Mouse (Mus musculus): ENCODE measurements at regions not wholly inside any gene's neighbourhood (a gene's known extent, or its start where the extent isn't known, plus 50 kb on each side); places are given as distances from the start of the nearest gene placed in this dataset.

- no peaks in the 10 kb centered on the region for H3K4me1 ChIP-seq (replicated peaks; ENCODE audit: control insufficient read depth, insufficient read depth, low read length)
- H3K27ac ChIP-seq (ENCODE audit: low read depth, low read length), result no peak overlapping the region
- no peak overlapping the region for H3K4me2 ChIP-seq
- ATAC-seq (replicated peaks; ENCODE audit: low FRiP score) (no peak), DNase-seq (ENCODE audit: low spot score) (no peak)
- 79% methylated on average over 1 of the region's 2 CpGs for WGBS
- H3K9ac ChIP-seq (ENCODE audit: low read depth, low read length), result no peak overlapping the region
- no peaks in the 10 kb centered on the region for H3K27me3 ChIP-seq (replicated peaks; ENCODE audit: control insufficient read depth, insufficient read depth, low read length)
- H3K4me3 ChIP-seq (ENCODE audit: low read depth, low read length), result no peak overlapping the region
- H3K9me3 ChIP-seq (ENCODE audit: control insufficient read depth, low read length), result no peaks in the 10 kb centered on the region
- H3K36me3 ChIP-seq (ENCODE audit: control insufficient read depth, insufficient read depth, low read length), result no peaks in the 10 kb centered on the region
Measured at GRCm38 (mm10) chr3:131788321-131788720, 223.8 kb downstream of the Papss1 start.

GRCm38 (mm10) chr3:131789177-131789576 lies 224.6 kb downstream of the Papss1 start:
- H3K36me3 ChIP-seq (ENCODE audit: control insufficient read depth, insufficient read depth, low read length), result no peaks in the 10 kb centered on the region
- H3K4me2 ChIP-seq, result no peak overlapping the region
- H3K9me3 ChIP-seq (ENCODE audit: control insufficient read depth, low read length), result no peaks in the 10 kb centered on the region
- H3K27ac ChIP-seq (ENCODE audit: low read depth, low read length), result no peak overlapping the region
- ATAC-seq (replicated peaks; ENCODE audit: low FRiP score) (no peak), DNase-seq (ENCODE audit: low spot score) (no peak)
- H3K27me3 ChIP-seq (replicated peaks; ENCODE audit: control insufficient read depth, insufficient read depth, low read length), result no peaks in the 10 kb centered on the region
- H3K9ac ChIP-seq (ENCODE audit: low read depth, low read length), result no peak overlapping the region
- H3K4me1 ChIP-seq (replicated peaks; ENCODE audit: control insufficient read depth, insufficient read depth, low read length), result no peaks in the 10 kb centered on the region
- H3K4me3 ChIP-seq (ENCODE audit: low read depth, low read length), result no peak overlapping the region

- H3K4me3 ChIP-seq (ENCODE audit: low read depth, low read length), result no peak overlapping the region
- H3K27me3 ChIP-seq (replicated peaks; ENCODE audit: control insufficient read depth, insufficient read depth, low read length), result no peaks in the 10 kb centered on the region
- DNase-seq (ENCODE audit: low spot score), result no peak
- H3K36me3 ChIP-seq (ENCODE audit: control insufficient read depth, insufficient read depth, low read length), result no peaks in the 10 kb centered on the region
- no peak for ATAC-seq (replicated peaks; ENCODE audit: low FRiP score)
- H3K27ac ChIP-seq (ENCODE audit: low read depth, low read length), result no peak overlapping the region
- no peaks in the 10 kb centered on the region for H3K4me1 ChIP-seq (replicated peaks; ENCODE audit: control insufficient read depth, insufficient read depth, low read length)
- no peak overlapping the region for H3K9ac ChIP-seq (ENCODE audit: low read depth, low read length)
- H3K9me3 ChIP-seq (ENCODE audit: control insufficient read depth, low read length), result no peaks in the 10 kb centered on the region
- WGBS, result 62% methylated on average over 1 of the region's 1 CpGs
- H3K4me2 ChIP-seq, result no peak overlapping the region
Measured at GRCm38 (mm10) chr3:131794056-131794455, 229.5 kb downstream of the Papss1 start.

GRCm38 (mm10) chr3:131795108-131796005 lies 230.8 kb downstream of the Papss1 start:
- H3K4me3 ChIP-seq (ENCODE audit: low read depth, low read length), result no peak overlapping the region
- H3K9me3 ChIP-seq (ENCODE audit: control insufficient read depth, low read length), result no peaks in the 10 kb centered on the region
- ATAC-seq (replicated peaks; ENCODE audit: low FRiP score) (no peak), DNase-seq (ENCODE audit: low spot score) (no peak)
- H3K27me3 ChIP-seq (replicated peaks; ENCODE audit: control insufficient read depth, insufficient read depth, low read length), result no peaks in the 10 kb centered on the region
- no peak overlapping the region for H3K27ac ChIP-seq (ENCODE audit: low read depth, low read length)
- H3K4me1 ChIP-seq (replicated peaks; ENCODE audit: control insufficient read depth, insufficient read depth, low read length), result no peaks in the 10 kb centered on the region
- no peak overlapping the region for H3K9ac ChIP-seq (ENCODE audit: low read depth, low read length)
- H3K36me3 ChIP-seq (ENCODE audit: control insufficient read depth, insufficient read depth, low read length), result no peaks in the 10 kb centered on the region
- WGBS, result 66% methylated on average over 10 of the region's 10 CpGs
- H3K4me2 ChIP-seq, result no peak overlapping the region

GRCm38 (mm10) chr3:131799774-131800173 lies 235.2 kb downstream of the Papss1 start:
- Histone ChIP-seq H3K27ac (ENCODE audit: low read depth, low read length) (no peak overlapping the region), H3K27me3 (replicated peaks; ENCODE audit: control insufficient read depth, insufficient read depth, low read length) (no peaks in the 10 kb centered on the region), H3K4me2 (no peak overlapping the region), H3K4me3 (ENCODE audit: low read depth, low read length) (no peak overlapping the region), H3K4me1 (replicated peaks; ENCODE audit: control insufficient read depth, insufficient read depth, low read length) (no peaks in the 10 kb centered on the region), H3K36me3 (ENCODE audit: control insufficient read depth, insufficient read depth, low read length) (no peaks in the 10 kb centered on the region), H3K9ac (ENCODE audit: low read depth, low read length) (no peak overlapping the region), H3K9me3 (ENCODE audit: control insufficient read depth, low read length) (no peaks in the 10 kb centered on the region)
- ATAC-seq (replicated peaks; ENCODE audit: low FRiP score) (no peak), DNase-seq (ENCODE audit: low spot score) (no peak)
- 72% methylated on average over 4 of the region's 4 CpGs for WGBS

GRCm38 (mm10) chr3:131801551-131801950 lies 237.0 kb downstream of the Papss1 start:
- no peak for DNase-seq (ENCODE audit: low spot score)
- Histone ChIP-seq H3K9ac (ENCODE audit: low read depth, low read length) (no peak overlapping the region), H3K4me1 (replicated peaks; ENCODE audit: control insufficient read depth, insufficient read depth, low read length) (no peaks in the 10 kb centered on the region), H3K36me3 (ENCODE audit: control insufficient read depth, insufficient read depth, low read length) (no peaks in the 10 kb centered on the region), H3K4me3 (ENCODE audit: low read depth, low read length) (no peak overlapping the region), H3K27me3 (replicated peaks; ENCODE audit: control insufficient read depth, insufficient read depth, low read length) (no peaks in the 10 kb centered on the region), H3K9me3 (ENCODE audit: control insufficient read depth, low read length) (no peaks in the 10 kb centered on the region), H3K4me2 (no peak overlapping the region), H3K27ac (ENCODE audit: low read depth, low read length) (no peak overlapping the region)
- no peak for ATAC-seq (replicated peaks; ENCODE audit: low FRiP score)
- 78% methylated on average over 3 of the region's 3 CpGs for WGBS

- WGBS, result 70% methylated on average over 7 of the region's 7 CpGs
- DNase-seq (ENCODE audit: low spot score) (no peak), ATAC-seq (replicated peaks; ENCODE audit: low FRiP score) (no peak)
- no peak overlapping the region for H3K4me3 ChIP-seq (ENCODE audit: low read depth, low read length)
- H3K9me3 ChIP-seq (ENCODE audit: control insufficient read depth, low read length), result no peaks in the 10 kb centered on the region
- no peak overlapping the region for H3K27ac ChIP-seq (ENCODE audit: low read depth, low read length)
- H3K4me1 ChIP-seq (replicated peaks; ENCODE audit: control insufficient read depth, insufficient read depth, low read length), result no peaks in the 10 kb centered on the region
- H3K36me3 ChIP-seq (ENCODE audit: control insufficient read depth, insufficient read depth, low read length), result no peaks in the 10 kb centered on the region
- no peak overlapping the region for H3K9ac ChIP-seq (ENCODE audit: low read depth, low read length)
- H3K27me3 ChIP-seq (replicated peaks; ENCODE audit: control insufficient read depth, insufficient read depth, low read length), result no peaks in the 10 kb centered on the region
- H3K4me2 ChIP-seq, result no peak overlapping the region
Measured at GRCm38 (mm10) chr3:131802841-131803240, 238.3 kb downstream of the Papss1 start.

- Histone ChIP-seq H3K36me3 (ENCODE audit: control insufficient read depth, insufficient read depth, low read length) (no peaks in the 10 kb centered on the region), H3K4me3 (ENCODE audit: low read depth, low read length) (no peak overlapping the region), H3K4me1 (replicated peaks; ENCODE audit: control insufficient read depth, insufficient read depth, low read length) (no peaks in the 10 kb centered on the region), H3K27ac (ENCODE audit: low read depth, low read length) (no peak overlapping the region), H3K4me2 (no peak overlapping the region), H3K9ac (ENCODE audit: low read depth, low read length) (no peak overlapping the region), H3K27me3 (replicated peaks; ENCODE audit: control insufficient read depth, insufficient read depth, low read length) (no peaks in the 10 kb centered on the region), H3K9me3 (ENCODE audit: control insufficient read depth, low read length) (no peaks in the 10 kb centered on the region)
- DNase-seq (ENCODE audit: low spot score) (no peak), ATAC-seq (replicated peaks; ENCODE audit: low FRiP score) (no peak)
- WGBS, result 74% methylated on average over 8 of the region's 8 CpGs
Measured at GRCm38 (mm10) chr3:131808127-131808526, 243.6 kb downstream of the Papss1 start.

- no peaks in the 10 kb centered on the region for H3K4me1 ChIP-seq (replicated peaks; ENCODE audit: control insufficient read depth, insufficient read depth, low read length)
- no peak overlapping the region for H3K4me2 ChIP-seq
- no peak overlapping the region for H3K27ac ChIP-seq (ENCODE audit: low read depth, low read length)
- H3K4me3 ChIP-seq (ENCODE audit: low read depth, low read length), result no peak overlapping the region
- 61% methylated on average over 6 of the region's 6 CpGs for WGBS
- DNase-seq (ENCODE audit: low spot score) (no peak), ATAC-seq (replicated peaks; ENCODE audit: low FRiP score) (no peak)
- H3K27me3 ChIP-seq (replicated peaks; ENCODE audit: control insufficient read depth, insufficient read depth, low read length), result no peaks in the 10 kb centered on the region
- H3K36me3 ChIP-seq (ENCODE audit: control insufficient read depth, insufficient read depth, low read length), result no peaks in the 10 kb centered on the region
- H3K9me3 ChIP-seq (ENCODE audit: control insufficient read depth, low read length), result no peaks in the 10 kb centered on the region
- no peak overlapping the region for H3K9ac ChIP-seq (ENCODE audit: low read depth, low read length)
Measured at GRCm38 (mm10) chr3:131812968-131813367, 248.4 kb downstream of the Papss1 start.

Measured in liver, embryonic 11.5 days (tissue).